Mouse (Mus musculus) lung, embryonic 14.5 days (tissue): Measurements from ENCODE around the gene G6pc3. TPM values are rescaled to one million over a fixed set of nuclear protein-coding genes. Genes with fewer than 3 reads are reported as not detected.
A peak's percentile ranks its signal among the peaks of the same experiment; 100 is the strongest.

ENCODE experiments used
- ATAC-seq: fragments of 200-750 bp; cut with Nextera tagmentation; 2 replicates; pipeline ENCODE4 v1.8.0; 2017; ENCODE audit warnings: mild to moderate bottlenecking, moderate TSS enrichment, moderate library complexity; ENCODE audit not compliant: insufficient read depth
- DNase-seq: peaks from one replicate; pipeline ENCODE4 v3.0.0-alpha.2; 2015
- H3K27ac ChIP-seq: fragments of 300-500 bp; sonication (generic); 2 replicates; pipeline ENCODE4 v1.5.1; 2014; ENCODE audit warnings: low read depth, mild to moderate bottlenecking, moderate library complexity
- H3K27me3 ChIP-seq: fragments of 300-500 bp; sonication (generic); 2 replicates; pipeline ENCODE4 v1.6.1; 2014; ENCODE audit warnings: low read length, control low read depth; ENCODE audit not compliant: insufficient read depth
- H3K36me3 ChIP-seq: fragments of 300-500 bp; sonication (generic); 2 replicates; pipeline ENCODE4 v1.6.1; 2014; ENCODE audit warnings: control low read depth; ENCODE audit not compliant: insufficient read depth
- H3K4me1 ChIP-seq: fragments of 300-500 bp; sonication (generic); 2 replicates; pipeline ENCODE4 v1.6.1; 2014; ENCODE audit warnings: antibody characterized with exemption, control low read depth; ENCODE audit not compliant: insufficient read depth
- H3K4me2 ChIP-seq: fragments of 300-500 bp; sonication (generic); 2 replicates; pipeline ENCODE4 v1.6.1; 2014; ENCODE audit warnings: mild to moderate bottlenecking
- H3K4me3 ChIP-seq: fragments of 300-500 bp; sonication (generic); 2 replicates; pipeline ENCODE4 v1.5.1; 2014; ENCODE audit warnings: low read depth, low read length
- H3K9ac ChIP-seq: fragments of 300-500 bp; sonication (generic); 2 replicates; pipeline ENCODE4 v1.6.1; 2014
- H3K9me3 ChIP-seq: fragments of 300-500 bp; sonication (generic); 2 replicates; pipeline ENCODE4 v1.6.1; 2016; ENCODE audit warnings: low read depth, low read length, control low read depth
- CTCF ChIP-seq: IDR thresholded peaks from 2 replicates; pipeline ENCODE4 v1.5.1; 2016; ENCODE audit warnings: antibody characterized with exemption, low read depth
- WGBS: fragments of 180-500 bp; shearing (Covaris S2); extraction: QIAGEN DNeasy Blood & Tissue Kit; methylation state at CpG from one replicate; pipeline ENCODE4 v1.1.7; 2014; 5-methylcytosine and 5-hydroxymethylcytosine counted together
- polyA plus RNA-seq: library from polyadenylated mRNA; unstranded; fragments of >200 nt; fragmentation: Nextera tagmentation; extraction: Ambion mirVana; gene quantifications from 2 replicates; pipeline ENCODE4 v1.2.1, GENCODE M21; 2014

The G6pc3 gene
- polyA plus RNA-seq, 1 experiment from 2014 or later: 34.5 TPM

DNA sequence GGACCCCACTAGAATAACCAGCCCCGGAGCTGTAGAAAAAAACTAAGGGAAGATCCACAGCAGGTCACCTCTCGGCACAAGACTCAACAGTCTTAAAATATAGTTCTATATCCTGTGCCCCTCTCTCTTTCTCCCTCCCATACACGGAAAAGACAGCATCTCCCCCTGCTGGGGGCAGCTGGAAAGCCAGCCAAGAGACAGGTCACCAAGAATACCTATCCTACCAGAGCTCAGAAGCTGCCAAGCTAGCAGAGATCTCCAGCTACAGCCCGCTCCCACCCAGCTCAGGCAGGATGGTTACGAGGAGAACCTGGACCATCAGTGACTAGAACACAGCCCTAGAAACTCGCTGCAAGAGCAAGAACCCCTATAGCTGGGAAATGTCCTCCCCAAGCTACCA lies 33.7 kb downstream of the G6pc3 start:
- WGBS: 26% methylated on average over 6 of the region's 6 CpGs
- Histone ChIP-seq H3K27me3 (no peaks in the 10 kb centered on the region), H3K36me3 (no peaks in the 10 kb centered on the region), H3K27ac (no peak overlapping the region), H3K9ac (no peak overlapping the region), H3K4me1 (peaks cover 35% of the 10 kb centered on the region), H3K4me3 (no peak overlapping the region), H3K9me3 (no peaks in the 10 kb centered on the region), H3K4me2 (no peak overlapping the region)
- TF ChIP-seq CTCF: peak; percentile 84
- no peak for ATAC-seq
- DNase-seq: peak; percentile 89

DNA sequence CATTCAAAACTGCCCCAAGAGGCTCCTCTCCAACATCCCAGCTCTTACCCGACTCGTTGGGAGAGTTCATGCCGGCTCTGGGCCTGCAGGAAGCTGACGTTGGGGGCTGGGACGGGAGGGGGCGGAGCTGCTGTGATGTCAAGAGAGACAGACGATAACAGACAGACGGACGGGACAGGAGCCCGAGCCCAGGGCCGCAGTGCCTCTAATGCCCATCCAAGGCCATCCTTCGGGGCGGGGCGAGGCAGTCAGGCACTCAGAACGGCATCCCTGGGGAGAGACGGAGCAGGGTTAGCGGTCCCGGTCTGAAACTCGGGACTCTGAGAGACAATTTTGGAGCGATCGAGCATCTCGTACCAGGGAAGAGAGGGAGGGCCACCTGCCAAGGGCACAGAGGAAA lies 35.3 kb downstream of the G6pc3 start:
- 7% methylated on average over 22 of the region's 22 CpGs for WGBS
- Histone ChIP-seq H3K9me3 (no peaks in the 10 kb centered on the region), H3K27me3 (no peaks in the 10 kb centered on the region), H3K4me2 (peak overlapping the region; percentile 59), H3K4me3 (peak overlapping the region; percentile 15; the same call in 1 of the 2 replicates), H3K9ac (peak overlapping the region; percentile 32), H3K4me1 (peaks cover 23% of the 10 kb centered on the region), H3K36me3 (no peaks in the 10 kb centered on the region), H3K27ac (no peak overlapping the region)
- no peak for TF ChIP-seq CTCF
- DNase-seq (peak; percentile 44), ATAC-seq (no peak)

DNA sequence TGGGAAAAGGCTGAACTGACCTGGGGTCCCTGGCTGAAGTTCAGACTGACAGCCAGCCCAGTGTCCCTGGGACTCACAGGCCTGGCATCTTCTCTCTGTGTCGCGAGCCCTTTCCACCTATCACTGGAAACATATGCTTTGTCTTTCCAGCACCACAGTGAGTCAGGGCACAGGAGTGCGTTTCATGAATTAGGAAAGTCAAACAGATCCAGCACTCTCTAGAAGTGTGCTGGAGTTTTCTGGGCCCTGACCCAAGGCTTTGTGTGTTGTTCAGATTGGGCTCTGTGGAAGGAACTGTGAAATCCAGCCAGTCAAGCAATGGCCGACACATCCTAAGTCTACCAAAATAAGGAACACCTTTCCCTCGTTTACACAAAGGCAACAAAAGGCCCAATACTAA lies 35.8 kb downstream of the G6pc3 start:
- Histone ChIP-seq H3K27ac (0 out of 2 replicates have a peak overlapping the region, but pooled peaks have one; percentile 24), H3K4me2 (peak overlapping the region; percentile 59), H3K9me3 (no peaks in the 10 kb centered on the region), H3K9ac (0 out of 2 replicates have a peak overlapping the region, but pooled peaks have one; percentile 32), H3K27me3 (no peaks in the 10 kb centered on the region), H3K4me3 (no peak overlapping the region), H3K36me3 (no peaks in the 10 kb centered on the region), H3K4me1 (peaks cover 18% of the 10 kb centered on the region)
- WGBS: 54% methylated on average over 5 of the region's 5 CpGs
- TF ChIP-seq CTCF: no peak
- DNase-seq (no peak), ATAC-seq (no peak)

DNA sequence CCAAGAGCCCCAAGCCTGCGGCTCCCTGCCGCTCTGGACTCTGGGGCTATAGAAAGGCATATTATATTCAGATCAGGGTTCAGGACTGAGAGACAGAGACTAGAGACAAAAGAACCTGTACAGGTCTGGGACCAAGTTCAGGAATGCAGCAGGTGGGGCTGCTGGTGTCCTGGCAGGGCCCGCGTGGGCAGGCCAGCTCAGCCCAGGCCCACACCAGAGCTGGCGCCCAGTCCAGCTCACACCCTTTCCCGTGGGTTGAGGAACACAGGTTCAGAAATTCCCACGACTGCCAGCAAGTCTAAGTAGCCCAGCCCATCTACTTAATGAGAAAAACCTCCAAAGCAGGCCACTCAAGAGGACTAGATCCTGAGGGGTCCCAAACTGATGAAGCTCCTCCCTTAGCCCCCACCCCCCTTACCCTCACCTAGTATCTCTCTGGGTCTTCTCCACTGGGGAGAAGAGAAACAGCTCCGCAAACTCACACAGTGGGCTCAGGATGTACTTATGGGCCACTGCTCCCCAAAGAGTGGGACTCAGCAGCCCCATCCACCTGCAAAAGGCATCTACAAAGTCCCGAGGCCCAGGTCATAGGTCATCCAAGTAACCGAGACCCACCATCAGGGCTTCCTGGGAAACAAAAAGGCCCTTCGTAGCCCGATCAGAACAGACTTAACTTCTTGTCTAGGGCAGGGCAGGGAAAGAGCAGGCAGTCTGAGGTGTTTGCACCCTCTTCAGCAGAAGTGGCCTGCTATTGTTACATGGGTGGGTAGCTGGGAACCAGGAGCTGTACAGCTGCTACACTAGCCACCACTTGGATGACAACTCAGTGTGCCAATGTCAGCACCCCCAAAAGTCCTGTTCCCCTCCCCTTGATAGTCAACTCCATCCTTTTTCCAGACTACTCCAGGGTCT lies 36.9 kb downstream of the G6pc3 start:
- Histone ChIP-seq H3K27me3 (no peaks in the 10 kb centered on the region), H3K4me2 (no peak overlapping the region), H3K4me3 (no peak overlapping the region), H3K4me1 (peaks cover 18% of the 10 kb centered on the region), H3K9ac (no peak overlapping the region), H3K9me3 (no peaks in the 10 kb centered on the region), H3K27ac (no peak overlapping the region), H3K36me3 (no peaks in the 10 kb centered on the region)
- no peak for DNase-seq
- TF ChIP-seq CTCF: no peak
- 65% methylated on average over 12 of the region's 12 CpGs for WGBS
- no peak for ATAC-seq

DNA sequence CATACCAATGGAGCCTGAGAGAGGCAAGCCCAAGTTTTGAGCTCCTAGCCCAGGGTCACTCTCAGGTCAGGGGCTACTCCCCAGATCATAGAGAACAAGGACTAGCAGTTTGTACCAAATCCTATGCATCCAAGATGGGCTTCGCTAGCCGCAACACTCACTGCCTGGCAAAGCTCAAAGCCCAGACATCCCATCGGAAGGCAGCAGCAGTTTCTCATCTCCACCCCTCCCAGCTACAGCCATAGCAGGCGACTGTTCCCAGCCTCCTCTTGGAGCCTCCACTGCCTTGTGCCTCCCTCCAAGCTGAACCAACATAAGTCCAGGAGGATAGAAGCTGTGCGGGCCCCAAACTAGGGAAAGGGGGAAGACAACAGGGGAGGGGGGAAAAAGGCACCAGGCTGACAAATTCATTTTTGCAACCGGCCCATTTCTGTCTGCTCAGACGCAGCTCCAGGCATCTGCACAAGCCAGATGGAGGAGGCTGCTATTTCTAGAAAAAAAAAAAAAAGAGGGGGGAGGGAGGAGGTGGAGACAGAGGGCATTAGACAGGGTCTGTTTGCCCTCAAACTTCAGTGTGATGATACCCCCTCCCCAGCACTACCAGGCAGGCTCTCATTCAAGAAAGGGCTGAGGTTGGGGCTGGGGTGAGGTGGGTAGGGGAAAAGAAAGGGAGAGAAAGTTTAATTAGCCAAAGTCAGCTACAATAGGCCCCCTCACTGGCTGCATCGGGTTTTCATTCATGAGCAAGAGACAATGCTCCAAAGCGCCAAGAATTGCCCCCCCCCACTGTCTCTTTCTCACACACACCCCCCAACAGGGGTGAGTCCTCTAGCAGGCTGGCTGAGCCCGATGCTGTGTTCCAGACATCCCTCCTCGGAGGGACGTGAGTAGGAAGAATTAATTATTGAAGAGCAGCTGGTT lies 38.1 kb downstream of the G6pc3 start:
- Histone ChIP-seq H3K4me1 (peaks cover 18% of the 10 kb centered on the region), H3K36me3 (no peaks in the 10 kb centered on the region), H3K4me2 (peak overlapping the region; percentile 76), H3K9me3 (no peaks in the 10 kb centered on the region), H3K27ac (no peak overlapping the region), H3K4me3 (peak overlapping the region; percentile 92), H3K9ac (peak overlapping the region; percentile 32; the same call in 1 of the 2 replicates), H3K27me3 (no peaks in the 10 kb centered on the region)
- WGBS: 15% methylated on average over 12 of the region's 12 CpGs
- ATAC-seq: no peak
- peak; percentile 43 for DNase-seq
- no peak for TF ChIP-seq CTCF

DNA sequence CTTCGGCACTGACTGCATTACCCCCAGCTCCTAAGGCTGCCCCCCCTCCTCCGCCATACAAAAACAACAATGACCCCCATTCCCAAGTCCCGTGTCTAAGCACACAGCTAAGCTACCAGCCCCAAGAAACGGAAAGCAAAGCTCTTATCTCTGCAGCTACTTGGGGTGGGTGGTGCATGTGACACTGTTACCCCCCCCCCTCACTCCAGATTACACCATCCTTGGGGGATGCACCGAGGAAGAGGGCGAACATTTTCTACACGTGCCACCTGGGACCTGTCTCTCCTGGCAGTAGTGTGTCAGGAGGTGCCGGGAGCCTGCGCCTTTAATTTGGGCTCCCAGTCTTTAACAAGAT lies 38.7 kb downstream of the G6pc3 start:
- Histone ChIP-seq H3K27me3 (no peaks in the 10 kb centered on the region), H3K4me1 (peaks cover 18% of the 10 kb centered on the region), H3K27ac (0 out of 2 replicates have a peak overlapping the region, but pooled peaks have one; percentile 24), H3K4me3 (peak overlapping the region; percentile 92), H3K36me3 (no peaks in the 10 kb centered on the region), H3K9ac (peak overlapping the region; percentile 32; the same call in 1 of the 2 replicates), H3K4me2 (peak overlapping the region; percentile 76), H3K9me3 (no peaks in the 10 kb centered on the region)
- no peak for TF ChIP-seq CTCF
- DNase-seq (no peak), ATAC-seq (no peak)
- WGBS: 21% methylated on average over 9 of the region's 9 CpGs
